ENCODE assay signal across 29 mouse cellular contexts in genomic region chr12:69848083-69848878, GRCm38 (mm10). TPM values are rescaled to one million over a fixed set of nuclear protein-coding genes. Genes with fewer than 3 reads are reported as not detected.
DNase-seq lines count a peak whose midpoint lies in the region; ATAC-seq and TF ChIP-seq lines count a peak whose summit lies in the region.
"Had no signal": no experiment of that assay in that cellular context is flagged by ENCODE, and none has a peak within 500 bp of the region (broad histone marks: within the 10 kb centered on the region; RNA-seq: fewer than 3 reads in every experiment).

No protein-coding gene starts in this region.

- H3K27me3 ChIP-seq in forebrain, postnatal 0 days (ENCODE audit: insufficient read depth, low read length), result no peaks in the 10 kb centered on the region
- no peaks in the 10 kb centered on the region for H3K27me3 ChIP-seq in forebrain, embryonic 16.5 days (replicated peaks; ENCODE audit: control insufficient read depth, insufficient read depth, low read length)
- no peaks in the 10 kb centered on the region for H3K27me3 ChIP-seq in kidney, adult 2 months (replicated peaks; ENCODE audit: control insufficient read depth, insufficient read depth, low read length)
- H3K27me3 ChIP-seq in lung, postnatal 0 days (replicated peaks; ENCODE audit: insufficient read depth, low read length), result no peaks in the 10 kb centered on the region
- H3K27me3 ChIP-seq: CH12.LX; hindbrain, embryonic 15.5 days; lung, embryonic 15.5 days; midbrain, embryonic 15.5 days; neural tube, embryonic 15.5 days had no signal

- no peak overlapping the region for H3K9ac ChIP-seq in forebrain, postnatal 0 days
- H3K9ac ChIP-seq in forebrain, embryonic 16.5 days (replicated peaks; ENCODE audit: low read depth, low read length), result no peak overlapping the region
- H3K9ac ChIP-seq in lung, postnatal 0 days (replicated peaks; ENCODE audit: low read depth), result no peak overlapping the region
- H3K9ac ChIP-seq: hindbrain, embryonic 15.5 days; lung, embryonic 15.5 days; midbrain, embryonic 15.5 days; neural tube, embryonic 15.5 days had no signal

- no peak overlapping the region for H3K4me3 ChIP-seq in forebrain, postnatal 0 days (ENCODE audit: low read depth, low read length)
- H3K4me3 ChIP-seq in forebrain, embryonic 16.5 days (replicated peaks; ENCODE audit: low read length), result no peak overlapping the region
- H3K4me3 ChIP-seq in kidney, adult 2 months (ENCODE audit: insufficient read depth, low read depth, low read length), result no peak overlapping the region
- H3K4me3 ChIP-seq in lung, postnatal 0 days (ENCODE audit: low read depth, low read length), result no peak overlapping the region
- H3K4me3 ChIP-seq: erythroblast, embryonic 14.5 days; heart, embryonic 10.5 days; hindbrain, embryonic 10.5 days; hindbrain, embryonic 15.5 days; lung, embryonic 15.5 days; midbrain, embryonic 10.5 days; midbrain, embryonic 15.5 days; neural tube, embryonic 15.5 days had no signal

- no peaks in the 10 kb centered on the region for H3K9me3 ChIP-seq in forebrain, postnatal 0 days (ENCODE audit: low read length)
- no peaks in the 10 kb centered on the region for H3K9me3 ChIP-seq in forebrain, embryonic 16.5 days (ENCODE audit: control insufficient read depth, low read length)
- no peaks in the 10 kb centered on the region for H3K9me3 ChIP-seq in lung, postnatal 0 days (ENCODE audit: low read length)
- H3K9me3 ChIP-seq: heart, embryonic 10.5 days; hindbrain, embryonic 10.5 days; hindbrain, embryonic 15.5 days; lung, embryonic 15.5 days; midbrain, embryonic 10.5 days; midbrain, embryonic 15.5 days; neural tube, embryonic 15.5 days had no signal

- 84% methylated on average over 12 of the region's 12 CpGs for WGBS in forebrain, postnatal 0 days
- 87% methylated on average over 12 of the region's 12 CpGs for WGBS in forebrain, embryonic 16.5 days
- 74% methylated on average over 12 of the region's 12 CpGs for WGBS in kidney, adult 2 months
- WGBS in lung, postnatal 0 days, result 73% methylated on average over 12 of the region's 12 CpGs

- TF ChIP-seq POLR2A in kidney, adult 2 months (IDR thresholded peaks at IDR 0.05; ENCODE audit: low read depth, low read length), result no peak

- peaks cover 44% of the 10 kb centered on the region for H3K36me3 ChIP-seq in forebrain, postnatal 0 days (ENCODE audit: insufficient read depth)
- peaks cover 2% of the 10 kb centered on the region; the same call in 1 of the 2 replicates for H3K36me3 ChIP-seq in forebrain, embryonic 16.5 days (ENCODE audit: control insufficient read depth, insufficient read depth)
- peaks cover 7% of the 10 kb centered on the region; the same call in 1 of the 2 replicates for H3K36me3 ChIP-seq in kidney, adult 2 months (ENCODE audit: control insufficient read depth, insufficient read depth, low read length)
- peaks cover 22% of the 10 kb centered on the region for H3K36me3 ChIP-seq in lung, postnatal 0 days (ENCODE audit: insufficient read depth, low read length)

- H3K27ac ChIP-seq in forebrain, postnatal 0 days (ENCODE audit: low read depth, low read length), result no peak overlapping the region
- H3K27ac ChIP-seq in forebrain, embryonic 16.5 days (ENCODE audit: low read length), result no peak overlapping the region
- H3K27ac ChIP-seq in kidney, adult 2 months (ENCODE audit: insufficient read depth, low read depth, low read length), result no peak overlapping the region
- no peak overlapping the region for H3K27ac ChIP-seq in lung, postnatal 0 days (ENCODE audit: low read length)
- H3K27ac ChIP-seq: heart, embryonic 10.5 days; hindbrain, embryonic 10.5 days; hindbrain, embryonic 15.5 days; lung, embryonic 15.5 days; midbrain, embryonic 10.5 days; midbrain, embryonic 15.5 days; neural tube, embryonic 15.5 days had no signal

- no peaks in the 10 kb centered on the region for H3K4me1 ChIP-seq in forebrain, postnatal 0 days (ENCODE audit: insufficient read depth)
- peaks cover 5% of the 10 kb centered on the region for H3K4me1 ChIP-seq in forebrain, embryonic 16.5 days (replicated peaks; ENCODE audit: control insufficient read depth, insufficient read depth, low read length)
- H3K4me1 ChIP-seq in kidney, adult 2 months (ENCODE audit: control insufficient read depth, insufficient read depth, low read length), result no peaks in the 10 kb centered on the region
- H3K4me1 ChIP-seq in lung, postnatal 0 days (ENCODE audit: insufficient read depth, low read depth, low read length), result no peaks in the 10 kb centered on the region
- H3K4me1 ChIP-seq: heart, embryonic 10.5 days; lung, embryonic 15.5 days had no signal

- H3K4me2 ChIP-seq in forebrain, postnatal 0 days (ENCODE audit: low read depth), result no peak overlapping the region
- H3K4me2 ChIP-seq in forebrain, embryonic 16.5 days (ENCODE audit: low read length), result no peak overlapping the region
- H3K4me2 ChIP-seq in lung, postnatal 0 days (replicated peaks; ENCODE audit: low read depth, low read length), result no peak overlapping the region
- H3K4me2 ChIP-seq: hindbrain, embryonic 15.5 days; liver, embryonic 11.5 days; lung, embryonic 15.5 days; midbrain, embryonic 15.5 days; neural tube, embryonic 15.5 days had no signal

- no peak for ATAC-seq in forebrain, postnatal 0 days
- ATAC-seq in forebrain, embryonic 16.5 days, result no peak
- no peak for ATAC-seq in lung, postnatal 0 days
- ATAC-seq: activated CD4-positive, CD25-positive, alpha-beta regulatory T cell, adult 4 months; inflammation-experienced regulatory T-cells, adult 6 months; midbrain, embryonic 15.5 days had no signal

- no peak for DNase-seq in forebrain, postnatal 0 days
- DNase-seq in kidney, adult 2 months, result peak; percentile 30
- no peak for DNase-seq in kidney, postnatal 25 days
- peak; percentile 37 for DNase-seq in kidney, postnatal 14 days
- no peak for DNase-seq in kidney, adult 8-10 months
- DNase-seq in lung, postnatal 0 days (ENCODE audit: low spot score), result peak; percentile 50
- DNase-seq in lung, postnatal 36 days, result no peak
- DNase-seq: adrenal gland, adult 2 months; adrenal gland, postnatal 36 days; cerebellum, adult 18-20 months; cerebellum, postnatal 14 days; gastrocnemius, postnatal 10 days; layer of hippocampus, adult 9-11 months; right cerebral cortex, postnatal 14 days had no signal

- TF ChIP-seq EP300 in lung, postnatal 0 days (IDR thresholded peaks at IDR 0.05), result no peak

- peak; percentile 15; the same call in 1 of the 2 replicates for TF ChIP-seq CTCF in forebrain, postnatal 0 days (IDR thresholded peaks at IDR 0.05; ENCODE audit: low read depth)
- TF ChIP-seq CTCF in kidney, adult 2 months (conservative IDR thresholded peaks at IDR 0.05; ENCODE audit: insufficient read depth, insufficient read length, low read depth, low read length), result 0 out of 2 replicates have a peak, but pooled peaks have one; percentile 5
- peak; percentile 62 for TF ChIP-seq CTCF in lung, postnatal 0 days (IDR thresholded peaks at IDR 0.05)

RNA-seq across cellular contexts. Expression of gene Atl1, which starts 44.1 kb away (rescaled TPM):
- total RNA-seq in forebrain, postnatal 0 days (2014; rRNA removed), result 156 and 163 TPM in 2 replicates
- 97.6 and 132 TPM in 2 replicates for polyA plus RNA-seq in forebrain, postnatal 0 days (2015; fragmentation: Nextera tagmentation; extraction: Ambion mirVana)
- polyA plus RNA-seq in forebrain, embryonic 16.5 days (2015; fragmentation: Nextera tagmentation; extraction: Ambion mirVana), result 122 and 124 TPM in 2 replicates
- 0.95 and 2.1 TPM in 2 replicates for polyA plus RNA-seq in kidney, adult 2 months (2012; rRNA removed)
- polyA plus RNA-seq in lung, postnatal 0 days (2015; fragmentation: Nextera tagmentation; extraction: Ambion mirVana), result 2.9 and 4.8 TPM in 2 replicates

RNA-seq across cellular contexts. Expression of gene Map4k5, which starts 44.7 kb away (rescaled TPM):
- 46.8 and 47.6 TPM in 2 replicates for total RNA-seq in forebrain, postnatal 0 days (2014; rRNA removed)
- 16.8 and 20.4 TPM in 2 replicates for polyA plus RNA-seq in forebrain, postnatal 0 days (2015; fragmentation: Nextera tagmentation; extraction: Ambion mirVana)
- polyA plus RNA-seq in forebrain, embryonic 16.5 days (2015; fragmentation: Nextera tagmentation; extraction: Ambion mirVana), result 34.5 and 38.1 TPM in 2 replicates
- 6.3 and 6.5 TPM in 2 replicates for polyA plus RNA-seq in kidney, adult 2 months (2012; rRNA removed)
- polyA plus RNA-seq in lung, postnatal 0 days (2015; fragmentation: Nextera tagmentation; extraction: Ambion mirVana), result 20.6 and 22.9 TPM in 2 replicates

RNA-seq across cellular contexts. Expression of gene Cdkl1, which starts 57.2 kb away (rescaled TPM):
- 30.8 and 35.7 TPM in 2 replicates for total RNA-seq in forebrain, postnatal 0 days (2014; rRNA removed)
- polyA plus RNA-seq in forebrain, postnatal 0 days (2015; fragmentation: Nextera tagmentation; extraction: Ambion mirVana), result 13.7 and 16.9 TPM in 2 replicates
- 4.9 and 6.9 TPM in 2 replicates for polyA plus RNA-seq in forebrain, embryonic 16.5 days (2015; fragmentation: Nextera tagmentation; extraction: Ambion mirVana)
- polyA plus RNA-seq in kidney, adult 2 months (2012; rRNA removed), result 95.1 and 99.0 TPM in 2 replicates
- polyA plus RNA-seq in lung, postnatal 0 days (2015; fragmentation: Nextera tagmentation; extraction: Ambion mirVana), result 2.7 and 3.1 TPM in 2 replicates
- total RNA-seq: CH12.LX; megakaryocyte progenitor cell, adult 5-6 weeks had no signal
- polyA plus RNA-seq: activated CD4-positive, CD25-positive, alpha-beta regulatory T cell, adult 4 months; C2C12; inflammation-experienced regulatory T-cells, adult 6 months had no signal

Comparison
In these comparisons a context has a peak if more than half of its experiments do, and no peak if none do; other contexts are left out.
1. DNase-seq: peak in kidney, adult 2 months (single experiment), kidney, postnatal 14 days (single experiment) and lung, postnatal 0 days (single experiment); none in forebrain, postnatal 0 days (single experiment), kidney, postnatal 25 days (0 of 2), kidney, adult 8-10 months (0 of 2) and lung, postnatal 36 days (single experiment).
2. CTCF ChIP-seq: peak in every context shown above with its lines; median percentile 62 in lung, postnatal 0 days; 15 in forebrain, postnatal 0 days; 5 in kidney, adult 2 months.
3. RNA of gene Atl1, which starts 44.1 kb away (polyA plus RNA-seq): 97.6 to 132 TPM in forebrain, postnatal 0 days and 122 to 124 TPM in forebrain, embryonic 16.5 days; 2.9 to 4.8 TPM in lung, postnatal 0 days and 0.95 to 2.1 TPM in kidney, adult 2 months; every median in the first group is over 10 times any median in the second.